Mouse (Mus musculus): ENCODE data around the gene Endod1. TPM values are rescaled to one million over a fixed set of nuclear protein-coding genes. Genes with fewer than 3 reads are reported as not detected.
"Not testable (repeated sequence)": the region's sequence is repeated elsewhere in the genome, so short reads cannot be mapped to it uniquely, and the experiment has no call there.

Gene Endod1
- total RNA-seq, 4 experiments from 2014 or later = 1.3 to 2.4 (median 2.0) TPM

DNA sequence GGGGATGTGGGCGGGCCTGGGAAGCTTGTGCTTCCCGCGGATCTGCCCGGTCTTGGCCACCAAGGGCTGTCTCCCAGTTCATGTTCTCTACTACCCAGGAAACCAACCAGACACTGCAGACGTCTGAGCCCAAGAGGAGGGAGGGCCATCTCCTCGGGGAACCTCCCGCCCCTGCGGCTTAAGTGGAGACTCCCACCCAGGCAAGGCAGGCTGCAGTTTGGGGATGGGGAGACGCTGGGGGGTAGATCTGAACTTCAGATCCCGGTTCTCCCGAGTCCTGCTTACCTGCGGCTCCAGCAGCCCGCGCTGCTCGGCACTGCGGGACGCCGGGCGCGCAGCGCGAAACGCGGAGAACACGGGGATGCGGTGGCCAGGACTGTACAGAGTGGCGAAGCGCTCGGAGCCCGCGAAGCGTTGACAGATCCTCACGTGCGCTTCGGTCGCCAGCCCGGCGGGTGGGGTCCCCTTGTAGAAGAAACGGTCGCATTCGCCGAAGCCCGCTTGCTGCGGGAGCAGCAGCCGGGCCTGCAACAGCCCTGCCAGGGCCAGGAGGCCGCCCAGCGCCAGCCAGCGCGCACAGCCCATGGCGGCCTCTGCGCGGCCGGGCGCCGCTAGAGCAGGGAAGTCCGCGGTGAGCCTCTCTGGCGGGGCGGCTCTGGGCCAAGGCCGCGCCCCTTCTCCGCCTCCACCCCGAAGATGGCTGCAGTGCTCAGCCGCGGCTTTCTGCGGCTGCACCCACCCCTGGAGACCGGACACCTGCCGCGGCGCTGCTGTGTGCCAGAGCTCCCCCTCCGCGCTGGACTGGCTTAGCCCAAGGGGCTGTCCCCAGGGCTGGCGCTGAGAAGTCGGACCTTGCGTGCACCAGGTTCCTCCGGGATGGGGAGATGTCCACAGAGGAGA is 671 bp downstream of the Endod1 start:
- DNase-seq (ENCODE audit: low spot score in 2 of 2) = peak; percentile 75 to 82

DNA sequence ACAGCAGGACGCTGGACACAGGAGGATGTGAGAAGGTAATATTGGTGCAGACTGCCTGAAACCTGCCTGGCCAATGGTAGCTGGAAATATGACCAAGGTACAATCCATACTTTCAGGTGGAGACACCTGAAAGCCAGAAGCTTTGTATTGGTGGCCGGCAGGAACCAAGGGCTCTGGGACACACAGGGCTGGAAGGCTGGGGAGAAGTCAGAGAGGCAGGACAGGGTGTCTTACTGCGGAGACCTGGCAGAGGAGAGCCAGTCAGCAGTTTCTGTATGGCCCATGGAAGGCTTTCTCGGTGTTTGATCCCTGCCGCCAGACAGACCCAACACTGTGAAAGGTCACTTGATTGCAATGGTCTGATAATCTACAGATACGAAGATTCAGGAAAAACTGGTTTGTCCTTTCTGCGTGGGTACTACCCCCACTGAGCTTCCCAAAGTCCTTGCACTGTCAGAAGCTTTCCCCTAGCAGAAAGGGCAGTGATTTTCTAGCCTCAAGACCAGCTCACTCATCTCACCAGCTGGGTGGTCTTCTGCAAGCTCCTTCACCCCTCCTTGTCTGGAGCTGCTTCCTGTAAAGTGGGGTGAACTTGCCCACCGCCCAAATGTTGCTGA is 1.4 kb downstream of the Endod1 start:
- DNase-seq (ENCODE audit: low spot score in 2 of 2) = no peak

DNA sequence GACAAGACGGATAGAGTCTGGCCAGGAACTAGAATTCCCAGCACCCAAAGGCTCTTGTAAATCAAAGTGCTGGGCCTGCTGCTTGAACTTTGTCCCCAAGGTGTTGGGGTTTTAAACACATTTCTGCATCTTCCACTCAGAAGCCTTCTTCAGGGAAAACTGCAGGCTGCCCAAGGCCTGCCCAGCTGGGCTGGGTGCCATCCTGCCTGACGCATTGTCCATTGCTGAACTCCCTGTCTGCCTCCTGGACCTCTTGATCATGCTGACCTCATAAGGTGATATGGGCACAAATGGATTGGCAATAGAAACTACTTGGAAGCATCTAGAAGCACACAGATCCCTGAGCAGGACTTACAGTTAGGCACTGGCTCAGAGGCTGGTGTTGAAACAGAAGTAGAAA is 3.2 kb downstream of the Endod1 start:
- DNase-seq (ENCODE audit: low spot score in 2 of 2) = no peak

DNA sequence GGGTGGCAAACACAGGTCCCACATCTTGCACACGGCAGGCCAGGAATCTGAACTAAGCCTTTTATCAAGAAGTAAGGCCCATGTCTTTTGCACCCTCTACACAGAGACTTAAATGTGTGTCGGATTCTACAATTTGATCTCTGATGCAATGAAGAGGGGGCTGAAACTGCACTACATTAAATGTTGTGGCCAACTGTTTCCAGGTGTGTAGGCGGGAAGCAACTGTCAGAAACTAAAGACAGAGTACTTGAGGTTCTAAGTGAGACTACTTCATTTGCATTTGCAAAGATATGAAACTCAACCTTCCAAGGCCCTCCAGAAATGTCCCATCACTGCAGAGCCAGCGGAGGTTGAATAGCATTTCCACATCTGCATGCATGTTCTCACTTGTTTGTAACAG is 5.2 kb downstream of the Endod1 start:
- no peak for DNase-seq (ENCODE audit: low spot score in 2 of 2)

DNA sequence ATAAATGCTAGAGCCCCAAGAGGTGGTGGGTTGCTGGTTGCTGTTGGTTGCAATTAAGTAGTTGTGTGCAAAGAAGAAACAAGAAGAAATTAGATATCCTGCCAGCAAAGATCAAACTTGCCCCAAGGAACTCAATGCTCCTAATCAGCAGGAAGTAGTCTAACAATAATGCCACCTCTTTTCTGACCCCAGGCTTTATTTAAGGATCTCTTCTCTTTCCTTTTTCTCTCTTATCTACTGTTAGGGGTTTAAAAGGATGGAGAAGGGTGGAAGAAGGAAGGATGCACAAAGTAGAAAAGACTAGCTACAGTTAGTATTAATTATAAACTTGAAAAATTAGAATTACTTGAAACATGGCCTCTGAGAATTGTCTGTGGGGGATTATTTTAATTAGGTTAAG is 8.9 kb downstream of the Endod1 start:
- no peak for DNase-seq (ENCODE audit: low spot score in 2 of 2)

DNA sequence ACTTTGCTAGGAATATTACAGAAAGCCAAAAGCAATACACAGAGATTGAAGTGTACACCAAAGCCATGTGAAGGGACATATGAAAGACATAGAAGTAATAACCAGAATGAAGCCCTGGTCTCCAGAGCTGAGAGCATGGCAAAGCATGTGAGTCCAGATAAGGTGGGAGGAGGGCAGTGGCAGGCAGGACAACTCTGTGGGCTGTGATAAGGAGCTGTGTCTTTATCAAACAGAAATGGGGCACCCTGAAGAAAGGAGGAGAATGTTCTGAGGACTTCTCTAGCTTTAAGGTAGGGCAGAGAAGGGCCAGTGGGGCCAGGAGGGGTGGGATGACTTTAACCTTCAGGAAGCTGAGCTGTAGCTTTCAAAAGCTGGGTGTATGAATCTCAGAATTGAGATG is 12.0 kb downstream of the Endod1 start:
- no peak for DNase-seq (ENCODE audit: low spot score in 2 of 2)

DNA sequence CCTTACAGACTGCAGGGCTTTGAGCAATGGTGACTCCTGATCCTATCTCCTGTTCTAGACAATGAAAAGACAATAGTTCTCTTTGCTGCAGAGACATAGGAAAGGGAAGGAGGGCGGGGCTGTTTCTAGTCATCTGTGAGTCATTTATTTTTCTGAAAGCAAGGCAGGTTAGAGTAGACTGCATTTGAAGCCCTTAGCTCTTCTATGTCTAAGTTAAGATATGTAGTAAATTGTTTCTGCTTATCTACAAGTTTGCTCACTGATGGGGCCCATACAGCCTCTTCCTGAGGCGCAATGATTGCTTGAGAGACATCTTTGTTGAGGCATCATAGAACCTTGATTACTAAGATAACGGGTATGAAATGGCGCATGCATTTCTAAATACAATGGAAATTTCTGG is 13.5 kb downstream of the Endod1 start:
- DNase-seq (ENCODE audit: low spot score in 2 of 2) = no peak

DNA sequence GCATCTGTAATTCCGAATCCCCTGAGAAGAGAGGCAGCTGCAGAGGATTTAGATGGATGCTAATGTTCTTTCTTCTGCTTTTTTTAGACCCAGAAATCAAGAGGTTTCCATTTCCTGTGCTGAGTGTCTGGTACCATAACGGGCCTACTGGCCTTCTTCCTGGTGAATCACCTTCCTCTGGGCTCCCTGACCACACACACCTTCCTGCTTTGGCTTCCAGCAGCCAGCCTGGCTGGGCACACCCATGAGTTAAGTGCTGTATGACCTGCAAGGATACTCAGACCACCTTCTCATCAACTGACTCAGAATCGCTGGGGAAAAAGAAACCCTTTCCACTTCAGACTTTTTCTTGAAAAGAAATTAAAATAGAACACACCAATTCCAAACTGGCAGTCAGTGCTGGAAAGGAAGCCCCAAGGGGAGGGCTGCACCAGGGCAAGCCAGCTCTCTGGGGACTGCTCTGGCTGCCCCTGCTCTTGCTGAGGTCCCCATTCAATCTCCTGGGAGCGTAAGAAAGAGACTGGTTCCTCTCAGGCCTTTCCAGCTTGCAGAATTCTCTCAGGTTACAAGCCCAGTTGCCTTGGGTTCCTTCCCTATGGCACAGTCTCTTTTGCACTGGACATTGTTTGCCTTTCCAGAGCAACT is 15.7 kb downstream of the Endod1 start:
- peak in 1 of 2 experiments; percentile 8 for DNase-seq (ENCODE audit: low spot score in 2 of 2)

DNA sequence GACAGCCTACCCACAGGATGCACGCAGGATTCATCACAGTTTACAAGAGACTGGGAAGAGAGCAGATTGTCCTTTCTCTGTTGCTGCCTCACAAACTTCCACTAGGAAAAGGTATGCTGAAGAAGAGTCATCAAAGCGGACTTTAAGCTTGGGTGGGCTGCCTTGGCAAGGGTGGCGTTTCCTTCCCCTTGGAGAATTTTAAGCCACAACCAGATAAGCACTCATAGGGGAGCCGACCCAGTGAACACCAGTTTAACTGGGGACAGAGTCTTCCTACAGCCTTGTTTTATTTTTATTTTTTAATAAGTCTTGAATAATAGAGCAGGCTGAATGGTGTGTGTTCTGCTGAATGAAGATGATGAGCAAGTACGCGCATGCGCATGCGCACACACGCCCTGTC is 16.6 kb downstream of the Endod1 start:
- DNase-seq (ENCODE audit: low spot score in 2 of 2) = no peak

DNA sequence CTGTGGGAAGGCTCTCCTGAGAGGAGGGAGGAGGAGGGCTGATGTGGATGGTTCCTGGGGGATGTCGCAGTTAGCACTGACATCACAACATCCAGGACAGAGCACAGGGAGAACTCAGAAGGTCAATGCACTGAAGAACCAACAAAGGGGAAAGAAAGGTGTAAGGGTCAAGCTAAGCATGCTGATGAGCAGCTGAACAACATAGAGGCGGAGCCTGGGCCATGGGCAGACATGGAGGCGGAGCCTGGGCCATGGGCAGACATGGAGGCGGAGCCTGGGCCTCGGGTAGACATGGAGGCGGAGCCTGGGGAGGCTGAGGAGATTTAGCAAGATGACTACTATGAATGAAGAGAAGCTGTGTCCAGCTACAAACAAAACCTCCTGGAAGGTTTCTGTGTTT is 17.8 kb downstream of the Endod1 start:
- DNase-seq (ENCODE audit: low spot score in 2 of 2) = no peak

DNA sequence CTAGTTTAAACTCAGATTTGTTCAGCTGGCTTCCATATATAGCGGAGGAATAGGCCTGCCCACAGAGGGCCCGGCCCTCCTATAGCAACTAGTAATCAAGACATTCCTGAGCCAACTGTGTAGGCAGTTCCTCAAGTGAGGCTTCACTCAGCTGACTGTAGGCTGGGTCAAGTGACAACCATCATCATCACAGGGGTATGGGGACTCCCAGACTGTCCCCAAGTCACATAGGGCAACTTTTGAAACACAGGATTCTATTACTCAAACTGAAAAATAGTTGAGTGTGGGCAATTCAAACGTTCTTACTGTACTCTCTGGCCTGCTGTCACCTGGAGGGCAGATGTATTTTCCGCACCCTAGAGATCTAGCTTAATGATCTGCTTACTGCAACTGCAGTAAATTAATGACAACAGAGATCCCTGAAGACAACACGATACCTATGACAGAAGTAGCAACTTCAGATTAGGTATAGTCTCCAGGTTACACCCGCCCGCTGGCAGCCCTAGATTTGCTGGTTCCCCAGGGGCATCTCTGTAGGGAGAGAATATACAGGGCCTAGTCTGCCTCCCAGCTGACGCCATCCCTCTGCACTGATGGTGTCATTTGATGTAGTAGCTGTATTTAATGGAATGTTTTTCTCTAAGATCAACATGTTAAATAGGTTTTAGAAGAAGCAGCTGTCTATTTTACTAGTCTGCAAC is 19.1 kb downstream of the Endod1 start:
- DNase-seq (ENCODE audit: low spot score in 2 of 2) = no peak

DNA sequence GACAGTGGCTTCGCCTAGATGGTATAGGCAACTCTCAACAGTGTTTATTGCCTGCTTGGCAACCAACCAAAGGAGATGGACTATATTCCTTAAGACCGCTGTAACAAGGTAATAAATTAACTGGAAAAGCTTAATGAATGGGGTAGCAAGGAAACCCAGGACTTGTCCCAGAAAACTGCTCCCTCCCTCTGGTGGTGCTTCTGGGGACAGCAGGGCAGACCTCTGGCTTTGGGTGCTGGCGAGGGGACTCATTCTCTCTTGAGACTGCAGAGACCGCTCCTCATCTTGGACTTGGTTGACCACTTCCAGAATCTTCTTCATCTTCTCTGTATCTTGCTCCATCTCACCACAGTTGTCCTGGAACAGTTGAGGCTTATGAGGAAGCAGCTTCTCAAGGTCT is 24.3 kb downstream of the Endod1 start:
- DNase-seq (ENCODE audit: low spot score in 2 of 2) = no peak

DNA sequence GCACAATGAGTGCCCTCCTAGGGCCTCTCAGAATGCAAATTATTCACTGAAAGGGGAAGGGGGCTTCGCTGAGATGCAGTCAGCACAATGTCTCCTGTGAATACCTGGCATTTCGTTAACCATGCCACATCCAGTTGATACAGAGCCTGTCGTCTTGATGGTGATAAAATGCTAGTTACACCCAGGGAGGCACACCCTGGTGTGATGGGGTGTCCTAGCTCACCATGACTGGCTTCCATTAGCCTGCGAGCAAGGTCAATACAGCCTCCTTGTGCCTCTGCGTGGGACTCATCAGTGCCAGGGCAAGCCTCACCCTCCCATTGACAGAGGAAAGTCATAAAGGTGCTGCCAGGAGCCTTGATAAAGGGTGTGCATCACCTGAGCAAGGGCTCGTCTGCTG is 26.5 kb downstream of the Endod1 start:
- no peak for DNase-seq (ENCODE audit: low spot score in 2 of 2)

DNA sequence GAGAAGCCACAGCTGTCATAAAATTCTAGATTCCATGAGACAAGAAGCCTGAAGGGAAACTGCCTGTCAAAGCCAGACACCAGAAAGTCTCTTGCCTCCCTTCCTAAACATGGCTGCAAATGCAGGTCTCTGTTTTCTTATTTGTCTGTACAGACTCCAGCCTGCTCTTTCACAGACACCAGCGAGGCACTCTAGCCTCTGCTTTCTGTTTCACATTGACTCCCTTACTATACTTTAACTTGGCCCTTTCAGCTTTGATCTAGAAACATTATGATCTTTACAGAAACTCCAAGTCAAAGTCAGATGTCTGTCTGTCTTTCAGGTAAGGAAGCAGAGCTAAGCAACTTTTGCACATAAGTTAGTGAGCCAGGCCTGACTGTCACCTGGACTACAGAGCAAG is 29.0 kb downstream of the Endod1 start:
- no peak for DNase-seq (ENCODE audit: low spot score in 2 of 2)

DNA sequence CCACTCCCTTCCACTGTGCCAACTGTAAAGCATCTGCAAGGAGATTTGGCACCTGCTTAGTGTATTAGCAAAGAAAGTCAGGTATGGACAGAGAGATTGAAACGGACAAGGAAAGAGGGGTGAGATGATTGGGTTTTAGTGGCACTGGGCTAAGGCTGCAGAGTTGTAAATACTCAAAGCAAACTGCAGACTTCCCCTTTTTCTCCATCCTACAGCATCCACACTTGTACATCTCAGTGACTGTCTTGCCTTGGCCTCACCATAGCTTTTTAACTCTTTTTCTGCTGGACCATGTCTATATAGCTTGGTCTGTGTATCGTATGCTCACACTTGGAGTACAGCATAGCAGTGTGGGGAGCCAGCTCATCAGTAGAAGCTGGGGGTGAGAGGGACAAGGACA is 30.5 kb downstream of the Endod1 start:
- DNase-seq (ENCODE audit: low spot score in 2 of 2) = no peak

DNA sequence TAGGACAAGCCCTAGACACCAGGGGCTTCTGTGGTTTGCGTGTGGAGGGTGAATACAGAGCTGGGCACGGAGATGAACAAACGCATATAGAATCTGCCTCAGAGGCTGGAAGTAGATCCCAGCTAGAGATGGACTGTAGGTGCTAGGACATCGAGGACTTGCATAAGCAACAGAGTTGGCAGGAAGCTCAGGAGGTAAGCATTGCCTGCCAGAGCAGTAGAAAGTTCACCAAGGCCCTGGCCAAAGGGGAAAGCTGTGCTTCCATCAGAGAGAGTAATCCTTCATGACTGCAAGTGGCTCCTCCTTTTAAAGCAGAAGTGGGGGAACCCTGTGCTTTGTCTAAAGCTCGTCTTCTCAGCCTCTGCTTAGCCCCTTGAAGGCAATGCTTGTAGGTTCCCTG is 31.9 kb downstream of the Endod1 start:
- DNase-seq (ENCODE audit: low spot score in 2 of 2) = no peak

DNA sequence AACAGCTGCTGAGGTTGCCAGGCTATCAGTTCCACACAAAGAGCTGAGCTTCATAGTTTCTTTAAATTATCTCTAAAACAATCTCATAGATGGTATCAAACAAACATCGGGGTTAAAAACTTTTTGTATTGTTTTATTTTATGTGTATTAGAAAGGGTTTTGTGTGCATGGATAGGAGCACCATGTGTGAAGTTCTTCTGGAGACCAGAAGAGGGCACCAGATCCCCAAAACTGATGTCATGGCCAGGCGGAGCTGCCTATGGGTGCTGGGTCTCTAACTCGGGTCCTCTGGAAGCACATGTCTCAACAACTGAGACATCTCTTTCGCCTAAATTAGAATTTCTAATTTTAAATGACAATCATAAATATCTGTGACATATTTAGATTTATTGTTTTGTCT is 32.9 kb downstream of the Endod1 start:
- DNase-seq (ENCODE audit: low spot score in 2 of 2) = no peak

DNA sequence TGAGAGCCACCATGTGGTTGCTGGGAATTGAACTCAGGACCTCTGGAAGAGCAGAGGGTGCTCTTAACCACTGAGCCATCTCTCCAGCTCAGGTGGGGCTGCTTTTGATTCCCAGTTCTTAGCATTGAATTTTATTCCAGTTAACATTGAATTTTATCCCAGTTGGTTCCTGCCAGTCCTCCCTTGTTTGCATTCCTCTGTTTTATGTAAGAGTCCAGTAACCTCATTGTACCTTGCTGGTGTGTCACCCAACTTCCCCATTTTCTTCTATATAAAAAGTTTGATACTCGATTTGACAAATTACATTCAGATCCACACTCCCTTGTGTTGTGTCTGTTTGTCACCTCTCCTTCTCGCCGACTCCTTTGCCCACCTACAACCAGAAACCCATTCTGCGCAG is 35.4 kb downstream of the Endod1 start:
- not testable (repeated sequence) for DNase-seq (ENCODE audit: low spot score in 2 of 2)

DNA sequence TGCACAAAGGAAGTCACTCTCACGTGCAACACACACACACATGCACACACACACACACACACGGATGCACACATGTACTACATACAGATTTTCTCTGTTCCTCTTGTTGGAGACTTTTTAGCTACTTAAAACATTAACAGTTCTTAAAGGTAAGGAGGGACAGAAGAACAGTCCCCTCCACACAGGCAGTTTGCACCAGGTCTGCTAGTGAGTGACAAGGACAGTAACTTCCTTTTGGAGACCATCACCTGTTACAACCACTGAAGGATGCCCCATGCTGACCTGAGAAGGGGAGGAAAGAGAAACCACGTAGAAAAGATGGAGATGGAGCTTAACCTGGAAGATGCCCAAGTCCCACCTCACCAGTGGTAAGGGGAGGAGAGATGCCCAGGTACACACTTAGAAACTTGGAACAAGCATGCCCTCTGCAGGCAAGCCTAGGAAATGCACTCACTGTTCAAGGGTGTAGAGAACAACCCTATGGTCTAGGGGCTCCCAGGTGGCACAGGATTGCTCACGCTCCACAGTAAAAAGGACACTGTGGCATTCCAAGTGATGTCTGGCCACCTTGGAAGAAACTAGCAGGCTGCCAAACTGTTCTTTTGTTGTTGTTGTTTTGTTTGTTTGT is 39.2 kb downstream of the Endod1 start:
- peak; percentile 32 to 48 for DNase-seq (ENCODE audit: low spot score in 2 of 2)

DNA sequence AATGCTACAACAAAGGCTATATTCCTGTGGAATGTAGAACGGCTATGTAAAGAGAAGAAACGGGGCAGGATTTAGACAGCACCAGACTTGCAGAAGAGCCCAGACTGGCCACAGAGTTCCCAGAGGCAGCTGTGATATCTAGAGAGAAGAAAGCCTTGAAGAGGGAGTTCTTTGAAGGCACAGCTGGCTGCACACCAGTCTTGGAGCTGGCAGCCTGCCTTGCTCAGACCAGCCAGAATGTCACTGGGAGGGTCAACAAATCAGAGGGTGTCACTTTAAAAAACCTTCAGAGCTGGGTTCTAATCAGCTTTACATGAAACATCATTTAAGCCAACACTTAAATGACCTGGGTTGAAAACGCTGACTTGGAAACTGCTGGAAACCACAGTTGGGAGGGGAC is 42.6 kb downstream of the Endod1 start:
- DNase-seq (ENCODE audit: low spot score in 2 of 2) = no peak

DNA sequence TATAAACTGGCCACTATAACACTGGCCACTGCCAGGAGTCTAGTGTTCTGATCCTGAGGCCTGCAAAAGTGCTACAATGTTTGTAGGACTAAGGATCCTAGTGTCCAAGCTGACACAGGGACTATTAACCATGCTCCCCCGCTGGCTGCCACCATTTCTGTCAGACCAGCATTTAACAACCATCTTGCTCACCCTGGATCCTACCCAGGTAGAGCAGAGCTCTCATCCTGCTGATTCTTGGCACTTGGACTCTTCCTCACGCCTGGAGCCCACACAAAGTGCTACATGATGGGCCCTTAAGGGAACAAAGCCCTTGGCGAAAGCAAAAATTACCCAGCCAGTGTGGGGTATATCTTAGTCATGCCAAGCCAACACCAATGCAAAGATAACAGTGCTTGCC is 44.4 kb downstream of the Endod1 start:
- DNase-seq (ENCODE audit: low spot score in 2 of 2) = no peak

DNA sequence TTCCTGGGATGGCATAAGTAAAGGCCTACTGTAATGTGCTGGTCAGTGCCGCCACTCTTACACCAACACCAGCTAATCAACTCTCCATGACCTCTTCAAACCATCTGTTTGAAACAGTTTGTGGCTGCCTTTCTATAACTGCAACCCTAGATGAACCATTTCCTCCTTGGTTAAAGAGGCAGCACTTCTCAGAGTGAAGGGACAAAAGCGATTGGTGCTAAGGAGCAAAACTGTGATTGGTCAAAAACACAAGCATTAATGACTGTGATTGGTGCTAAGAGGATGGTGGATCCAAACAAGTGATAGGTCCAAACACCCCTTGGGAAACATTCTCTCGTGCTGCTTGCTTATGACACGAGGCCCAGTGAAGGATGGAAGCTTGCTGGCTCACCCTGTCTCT is 45.5 kb downstream of the Endod1 start:
- DNase-seq (ENCODE audit: low spot score in 2 of 2) = no peak
